Mouse (Mus musculus) adrenal gland, adult (tissue): ENCODE measurements around the gene Fbxl3.

Experiments used
- DNase-seq, 2 experiments: peaks; one replicate each; pipeline ENCODE4 v3.0.0; 2022 to 2023; ENCODE audit warnings: low spot score in 1 of 2; ENCODE audit not compliant: inconsistent age in 2 of 2

Gene Fbxl3

GRCm38 (mm10) chr14:103086671-103087324 is 12.6 kb downstream of the Fbxl3 start:
- peak; percentile 32 to 68 for DNase-seq

- DNase-seq: no peak
These were observed 13.4 kb downstream of the Fbxl3 start for GRCm38 (mm10) chr14:103085840-103086533.

- no peak for DNase-seq
These were observed 20.0 kb downstream of the Fbxl3 start for GRCm38 (mm10) chr14:103079209-103079977.

GRCm38 (mm10) chr14:103078006-103078912 is 21.1 kb downstream of the Fbxl3 start:
- peak in 1 of 2 experiments; percentile 71 for DNase-seq

GRCm38 (mm10) chr14:103077272-103078005 is 21.9 kb downstream of the Fbxl3 start:
- no peak for DNase-seq

GRCm38 (mm10) chr14:103075166-103075565 is 24.2 kb downstream of the Fbxl3 start:
- DNase-seq: no peak

- DNase-seq: no peak
These were observed 25.5 kb downstream of the Fbxl3 start for GRCm38 (mm10) chr14:103073825-103074224.

- DNase-seq: no peak
These were observed 26.6 kb downstream of the Fbxl3 start for GRCm38 (mm10) chr14:103072731-103073130.

- no peak for DNase-seq
These were observed 27.9 kb downstream of the Fbxl3 start for GRCm38 (mm10) chr14:103071471-103071870.

- DNase-seq: no peak
These were observed 28.6 kb downstream of the Fbxl3 start for GRCm38 (mm10) chr14:103070790-103071189.

- peak; percentile 98 for DNase-seq
These were observed 29.3 kb downstream of the Fbxl3 start, which contains the start of gene Cln5 for GRCm38 (mm10) chr14:103069864-103070611. Cln5 (plus strand) TSS chr14:103070216.

- no peak for DNase-seq
These were observed 29.9 kb downstream of the Fbxl3 start for GRCm38 (mm10) chr14:103069465-103069863.

GRCm38 (mm10) chr14:103065294-103066167 is 33.8 kb downstream of the Fbxl3 start:
- peak; percentile 65 to 93 for DNase-seq

- no peak for DNase-seq
These were observed 39.9 kb downstream of the Fbxl3 start for GRCm38 (mm10) chr14:103059495-103059894.

- no peak for DNase-seq
These were observed 40.4 kb downstream of the Fbxl3 start for GRCm38 (mm10) chr14:103058998-103059397.

- no peak for DNase-seq
These were observed 42.8 kb downstream of the Fbxl3 start for GRCm38 (mm10) chr14:103056601-103057000.

- DNase-seq: no peak
These were observed 44.6 kb downstream of the Fbxl3 start for GRCm38 (mm10) chr14:103054731-103055130.

GRCm38 (mm10) chr14:103051159-103051769 is 48.1 kb downstream of the Fbxl3 start:
- peak; percentile 85 to 95 for DNase-seq
